Mouse (Mus musculus) forelimb bud, embryonic 11.5 days (tissue): Measurements from ENCODE around the gene Olfr914.

Experiments
- DNase-seq: peaks from one replicate; pipeline ENCODE4 v3.0.0-alpha.2; 2012; ENCODE audit warnings: low read depth, low spot score

The Olfr914 gene

DNA sequence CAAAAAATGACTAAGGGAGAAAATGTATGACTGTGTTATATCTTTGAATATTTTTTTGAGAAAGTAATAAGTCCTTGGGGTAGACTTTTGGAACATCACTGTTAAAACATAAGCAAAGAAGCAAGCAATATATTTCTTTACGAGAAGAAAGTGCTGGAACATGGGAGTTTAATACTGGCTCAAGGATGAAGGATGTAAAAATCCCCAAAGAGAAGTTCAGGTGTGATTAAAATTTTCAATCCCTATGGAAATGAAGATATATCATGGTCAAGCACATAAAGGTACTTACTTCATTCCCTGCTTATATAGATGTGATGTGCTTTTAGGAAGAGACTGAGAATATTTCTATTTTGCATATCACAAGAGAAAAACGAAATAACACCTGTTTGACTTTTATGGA, at the start of gene Olfr914:
TSS of gene Olfr914 (plus strand) at position 301 of the 400 bp plus-strand sequence.
- no peak for DNase-seq

DNA sequence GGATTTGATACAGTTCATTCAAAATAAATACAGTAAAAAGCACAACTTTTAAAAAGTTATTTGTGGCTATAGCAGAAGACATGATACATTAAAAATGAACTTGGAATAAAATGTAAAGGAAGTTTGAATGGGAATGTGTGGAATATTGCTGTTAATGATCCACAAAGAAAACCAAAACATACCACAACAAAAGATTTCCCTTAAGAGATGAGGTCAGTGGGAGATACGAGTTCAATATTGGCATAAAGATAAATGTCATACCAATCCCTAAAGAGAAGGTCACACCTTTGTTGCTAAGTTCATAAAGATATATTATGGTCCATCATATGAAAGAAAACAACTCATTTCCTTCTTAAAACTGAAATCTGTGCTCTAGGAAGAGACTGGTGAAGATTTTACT, 25.0 kb upstream of the Olfr914 start, which contains the start of gene Olfr912:
TSS of gene Olfr912 (plus strand) at position 301 of the 400 bp plus-strand sequence.
- DNase-seq, result no peak

DNA sequence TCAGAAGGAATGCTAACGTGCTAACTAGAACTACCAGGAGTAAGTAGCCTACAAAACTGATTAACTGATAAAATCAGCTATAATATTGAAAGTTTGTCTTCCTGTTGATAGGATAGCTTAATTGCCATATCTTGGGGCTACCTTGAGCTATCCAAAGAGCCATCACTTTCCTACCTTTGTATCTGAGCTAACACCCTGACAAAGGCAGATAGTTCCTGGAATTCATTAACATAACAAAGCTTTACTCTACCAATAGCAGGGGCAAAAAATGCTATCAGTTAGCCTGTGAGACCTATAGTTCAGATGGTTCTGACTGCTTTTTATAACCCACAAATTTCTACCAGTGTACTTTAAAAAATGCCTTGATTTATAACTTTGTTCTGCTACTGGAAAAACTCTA, 13.8 kb upstream of the Olfr914 start:
- DNase-seq, result no peak

DNA sequence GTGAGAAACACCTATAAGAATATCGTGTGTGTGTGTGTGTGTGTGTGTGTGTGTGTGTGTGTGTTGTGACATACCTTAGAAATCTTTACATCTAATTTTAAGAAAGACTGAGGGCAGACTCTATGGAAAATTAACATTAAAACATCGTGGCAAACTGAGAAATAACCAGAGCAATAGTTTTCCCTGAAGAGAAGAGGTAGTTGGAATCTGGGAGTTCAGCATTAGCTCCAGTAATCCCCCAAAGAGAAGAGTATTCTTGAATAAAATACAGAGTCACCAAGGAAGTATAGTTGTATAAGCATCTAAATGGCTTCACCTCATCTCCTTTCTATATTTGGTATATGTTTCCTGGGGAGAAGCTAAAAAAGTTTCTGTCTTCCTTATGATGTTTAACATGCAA, 12.4 kb upstream of the Olfr914 start, which contains the start of gene Olfr913:
TSS of gene Olfr913 (plus strand) at position 301 of the 400 bp plus-strand sequence.
- DNase-seq, result no peak

DNA sequence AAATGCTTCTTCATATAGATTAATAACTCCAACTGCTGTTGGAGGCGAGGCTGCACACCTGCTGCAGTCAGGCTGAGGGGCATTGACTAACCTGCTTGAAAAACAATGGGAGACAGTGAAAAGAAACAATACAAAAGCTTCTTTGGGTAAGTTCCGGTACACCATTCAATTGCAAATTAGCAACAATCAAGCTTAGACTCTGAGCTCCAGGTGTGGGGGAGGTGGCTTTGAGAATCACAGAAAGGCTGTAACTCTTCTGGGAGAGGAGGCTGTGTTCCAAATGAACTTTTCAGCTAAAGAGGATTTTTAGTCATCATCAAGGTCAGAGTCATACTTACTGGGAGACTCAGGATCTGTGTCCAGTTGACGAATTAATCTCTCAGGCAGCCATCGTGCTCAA, 27.5 kb downstream of the Olfr914 start:
- DNase-seq, result no peak

DNA sequence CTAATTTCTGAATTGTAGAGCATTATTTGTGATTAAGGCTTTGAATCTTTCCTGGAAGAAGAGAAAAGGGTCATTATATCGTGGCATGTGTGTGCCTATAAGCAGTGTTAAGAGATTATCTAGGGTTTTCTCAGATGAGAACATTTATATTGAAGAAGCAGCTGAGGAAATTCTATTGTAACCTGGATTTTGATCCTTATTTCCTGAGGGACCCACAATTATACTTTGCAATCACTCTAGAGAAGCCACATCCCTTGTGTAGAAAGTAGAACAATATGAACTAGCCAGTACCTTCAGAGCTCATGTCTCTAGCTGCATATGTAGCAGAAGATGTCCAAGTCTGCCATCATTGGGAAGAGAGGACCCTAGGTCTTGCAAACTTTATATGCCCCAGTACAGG, 54.9 kb downstream of the Olfr914 start, which contains the start of gene Olfr916:
TSS of gene Olfr916 (minus strand) at position 101 of the 400 bp plus-strand sequence.
- no peak for DNase-seq
